Mouse (Mus musculus): Measurements from ENCODE around the gene Mtmr1. TPM values are rescaled to one million over a fixed set of nuclear protein-coding genes. Genes with fewer than 3 reads are reported as not detected.

The Mtmr1 gene
- polyA plus RNA-seq, 1 experiment from 2014 or later, result 13.6 TPM

DNA sequence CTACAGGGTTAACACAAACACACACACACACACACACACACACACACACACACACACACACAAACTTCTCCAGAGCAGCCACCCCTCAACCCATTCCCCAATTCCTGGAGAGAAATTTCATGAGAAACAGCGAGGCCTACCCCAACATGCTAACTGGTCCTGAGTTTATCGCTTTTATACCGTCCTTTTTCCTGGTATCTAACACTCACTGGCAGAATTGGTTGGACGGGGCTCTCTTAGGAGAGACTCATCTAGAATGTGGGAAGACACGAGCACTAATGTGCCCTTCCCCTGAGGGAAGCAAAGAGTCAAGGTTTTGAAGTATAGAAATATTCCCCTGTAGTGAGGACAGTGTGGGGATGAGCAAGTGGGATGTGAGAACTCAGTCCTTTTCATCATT lies 66.3 kb downstream of the Mtmr1 start:
- no peaks in the 10 kb centered on the region for H3K9me3 ChIP-seq (replicated peaks; ENCODE audit: control insufficient read depth, low read length)
- no peak overlapping the region for H3K27ac ChIP-seq (ENCODE audit: low read length)
- H3K4me3 ChIP-seq (ENCODE audit: low read length), result no peak overlapping the region
- H3K36me3 ChIP-seq (ENCODE audit: control insufficient read depth, insufficient read depth), result no peaks in the 10 kb centered on the region
- H3K4me2 ChIP-seq (ENCODE audit: low read depth, low read length), result no peak overlapping the region
- no peak overlapping the region for H3K9ac ChIP-seq (ENCODE audit: low read length)
- 84% methylated on average over 5 of the region's 5 CpGs for WGBS
- H3K4me1 ChIP-seq (ENCODE audit: control insufficient read depth, insufficient read depth, low read length), result no peaks in the 10 kb centered on the region
- no peaks in the 10 kb centered on the region for H3K27me3 ChIP-seq (ENCODE audit: control insufficient read depth, insufficient read depth, low read length)
- ATAC-seq (replicated peaks; ENCODE audit: extremely low read depth, insufficient read depth, low FRiP score), result no peak

- 87% methylated on average over 1 of the region's 1 CpGs for WGBS
Observed at GRCm38 (mm10) chrX:71434448-71434847, 69.9 kb downstream of the Mtmr1 start.

GRCm38 (mm10) chrX:71434860-71435259 lies 70.3 kb downstream of the Mtmr1 start:
- no peak for ATAC-seq (replicated peaks; ENCODE audit: extremely low read depth, insufficient read depth, low FRiP score)
- 54% methylated on average over 8 of the region's 8 CpGs for WGBS
- Histone ChIP-seq H3K9ac (ENCODE audit: low read length) (no peak overlapping the region), H3K4me3 (ENCODE audit: low read length) (no peak overlapping the region), H3K9me3 (replicated peaks; ENCODE audit: control insufficient read depth, low read length) (no peaks in the 10 kb centered on the region), H3K4me1 (ENCODE audit: control insufficient read depth, insufficient read depth, low read length) (no peaks in the 10 kb centered on the region), H3K36me3 (ENCODE audit: control insufficient read depth, insufficient read depth) (peaks cover 2% of the 10 kb centered on the region; the same call in 1 of the 2 replicates), H3K27ac (ENCODE audit: low read length) (no peak overlapping the region), H3K4me2 (ENCODE audit: low read depth, low read length) (no peak overlapping the region), H3K27me3 (ENCODE audit: control insufficient read depth, insufficient read depth, low read length) (no peaks in the 10 kb centered on the region; the same call in 1 of the 2 replicates)

More at GRCm38 (mm10) chrX:71434448-71434847, 69.9 kb downstream of the Mtmr1 start:
- Histone ChIP-seq H3K9ac (ENCODE audit: low read length) (no peak overlapping the region), H3K36me3 (ENCODE audit: control insufficient read depth, insufficient read depth) (peaks cover 2% of the 10 kb centered on the region; the same call in 1 of the 2 replicates), H3K27me3 (ENCODE audit: control insufficient read depth, insufficient read depth, low read length) (no peaks in the 10 kb centered on the region; the same call in 1 of the 2 replicates), H3K27ac (ENCODE audit: low read length) (no peak overlapping the region), H3K4me1 (ENCODE audit: control insufficient read depth, insufficient read depth, low read length) (no peaks in the 10 kb centered on the region), H3K9me3 (replicated peaks; ENCODE audit: control insufficient read depth, low read length) (no peaks in the 10 kb centered on the region), H3K4me3 (ENCODE audit: low read length) (no peak overlapping the region), H3K4me2 (ENCODE audit: low read depth, low read length) (no peak overlapping the region)
- ATAC-seq (replicated peaks; ENCODE audit: extremely low read depth, insufficient read depth, low FRiP score), result no peak

DNA sequence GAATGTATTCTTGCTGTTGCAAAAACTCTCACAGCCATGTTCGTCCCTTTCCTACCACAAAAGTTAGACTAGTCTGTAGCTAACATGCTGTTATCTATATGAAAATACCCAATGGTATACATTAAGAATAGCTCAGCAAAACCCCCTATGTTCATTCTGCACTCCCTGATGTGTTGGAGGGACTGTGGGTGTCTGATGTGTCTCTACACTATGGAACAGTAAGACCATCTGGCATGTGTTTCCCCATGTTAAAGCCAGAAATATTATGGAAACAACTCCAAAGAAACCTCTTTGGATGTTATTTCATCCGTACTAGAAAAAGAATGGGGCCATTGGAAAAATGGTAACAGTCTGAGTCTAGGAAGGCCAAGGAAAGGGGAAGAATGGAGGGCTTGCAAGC lies 71.0 kb downstream of the Mtmr1 start:
- WGBS, result 84% methylated on average over 2 of the region's 2 CpGs
- Histone ChIP-seq H3K27me3 (ENCODE audit: control insufficient read depth, insufficient read depth, low read length) (no peaks in the 10 kb centered on the region; the same call in 1 of the 2 replicates), H3K4me2 (ENCODE audit: low read depth, low read length) (no peak overlapping the region), H3K36me3 (ENCODE audit: control insufficient read depth, insufficient read depth) (peaks cover 2% of the 10 kb centered on the region; the same call in 1 of the 2 replicates), H3K4me3 (ENCODE audit: low read length) (no peak overlapping the region), H3K9ac (ENCODE audit: low read length) (no peak overlapping the region), H3K4me1 (ENCODE audit: control insufficient read depth, insufficient read depth, low read length) (no peaks in the 10 kb centered on the region), H3K27ac (ENCODE audit: low read length) (no peak overlapping the region), H3K9me3 (replicated peaks; ENCODE audit: control insufficient read depth, low read length) (no peaks in the 10 kb centered on the region)
- ATAC-seq (replicated peaks; ENCODE audit: extremely low read depth, insufficient read depth, low FRiP score), result no peak

GRCm38 (mm10) chrX:71439473-71439872 lies 74.9 kb downstream of the Mtmr1 start:
- Histone ChIP-seq H3K27ac (ENCODE audit: low read length) (no peak overlapping the region), H3K4me2 (ENCODE audit: low read depth, low read length) (no peak overlapping the region), H3K4me1 (ENCODE audit: control insufficient read depth, insufficient read depth, low read length) (no peaks in the 10 kb centered on the region), H3K4me3 (ENCODE audit: low read length) (no peak overlapping the region), H3K36me3 (ENCODE audit: control insufficient read depth, insufficient read depth) (peaks cover 2% of the 10 kb centered on the region; the same call in 1 of the 2 replicates), H3K9ac (ENCODE audit: low read length) (no peak overlapping the region), H3K9me3 (replicated peaks; ENCODE audit: control insufficient read depth, low read length) (no peaks in the 10 kb centered on the region), H3K27me3 (ENCODE audit: control insufficient read depth, insufficient read depth, low read length) (no peaks in the 10 kb centered on the region; the same call in 1 of the 2 replicates)
- ATAC-seq (replicated peaks; ENCODE audit: extremely low read depth, insufficient read depth, low FRiP score), result no peak
- WGBS, result 70% methylated on average over 6 of the region's 6 CpGs

GRCm38 (mm10) chrX:71442916-71443315 lies 78.4 kb downstream of the Mtmr1 start:
- H3K4me3 ChIP-seq (ENCODE audit: low read length), result no peak overlapping the region
- WGBS, result 73% methylated on average over 5 of the region's 5 CpGs
- H3K27me3 ChIP-seq (ENCODE audit: control insufficient read depth, insufficient read depth, low read length), result no peaks in the 10 kb centered on the region
- no peaks in the 10 kb centered on the region for H3K9me3 ChIP-seq (replicated peaks; ENCODE audit: control insufficient read depth, low read length)
- H3K27ac ChIP-seq (ENCODE audit: low read length), result no peak overlapping the region
- H3K36me3 ChIP-seq (ENCODE audit: control insufficient read depth, insufficient read depth), result peaks cover 2% of the 10 kb centered on the region; the same call in 1 of the 2 replicates
- H3K4me1 ChIP-seq (ENCODE audit: control insufficient read depth, insufficient read depth, low read length), result no peaks in the 10 kb centered on the region
- H3K9ac ChIP-seq (ENCODE audit: low read length), result no peak overlapping the region
- H3K4me2 ChIP-seq (ENCODE audit: low read depth, low read length), result no peak overlapping the region
- ATAC-seq (replicated peaks; ENCODE audit: extremely low read depth, insufficient read depth, low FRiP score), result no peak

GRCm38 (mm10) chrX:71456078-71456737 lies 91.6 kb downstream of the Mtmr1 start:
- Histone ChIP-seq H3K4me3 (ENCODE audit: low read length) (no peak overlapping the region), H3K4me2 (ENCODE audit: low read depth, low read length) (no peak overlapping the region), H3K9ac (ENCODE audit: low read length) (no peak overlapping the region), H3K36me3 (ENCODE audit: control insufficient read depth, insufficient read depth) (no peaks in the 10 kb centered on the region), H3K9me3 (replicated peaks; ENCODE audit: control insufficient read depth, low read length) (no peaks in the 10 kb centered on the region), H3K27me3 (ENCODE audit: control insufficient read depth, insufficient read depth, low read length) (no peaks in the 10 kb centered on the region), H3K4me1 (ENCODE audit: control insufficient read depth, insufficient read depth, low read length) (no peaks in the 10 kb centered on the region), H3K27ac (ENCODE audit: low read length) (no peak overlapping the region)
- 74% methylated on average over 6 of the region's 6 CpGs for WGBS
- no peak for ATAC-seq (replicated peaks; ENCODE audit: extremely low read depth, insufficient read depth, low FRiP score)

GRCm38 (mm10) chrX:71464138-71464826 lies 99.7 kb downstream of the Mtmr1 start:
- H3K36me3 ChIP-seq (ENCODE audit: control insufficient read depth, insufficient read depth), result no peaks in the 10 kb centered on the region
- H3K4me3 ChIP-seq (ENCODE audit: low read length), result no peak overlapping the region
- H3K9me3 ChIP-seq (replicated peaks; ENCODE audit: control insufficient read depth, low read length), result no peaks in the 10 kb centered on the region
- H3K27me3 ChIP-seq (ENCODE audit: control insufficient read depth, insufficient read depth, low read length), result no peaks in the 10 kb centered on the region
- H3K4me2 ChIP-seq (ENCODE audit: low read depth, low read length), result no peak overlapping the region
- no peak overlapping the region for H3K9ac ChIP-seq (ENCODE audit: low read length)
- 71% methylated on average over 7 of the region's 7 CpGs for WGBS
- H3K4me1 ChIP-seq (ENCODE audit: control insufficient read depth, insufficient read depth, low read length), result no peaks in the 10 kb centered on the region
- H3K27ac ChIP-seq (ENCODE audit: low read length), result no peak overlapping the region
- no peak for ATAC-seq (replicated peaks; ENCODE audit: extremely low read depth, insufficient read depth, low FRiP score)

- Histone ChIP-seq H3K36me3 (ENCODE audit: control insufficient read depth, insufficient read depth) (no peaks in the 10 kb centered on the region), H3K9me3 (replicated peaks; ENCODE audit: control insufficient read depth, low read length) (no peaks in the 10 kb centered on the region), H3K4me1 (ENCODE audit: control insufficient read depth, insufficient read depth, low read length) (no peaks in the 10 kb centered on the region), H3K27me3 (ENCODE audit: control insufficient read depth, insufficient read depth, low read length) (no peaks in the 10 kb centered on the region), H3K4me3 (ENCODE audit: low read length) (no peak overlapping the region), H3K9ac (ENCODE audit: low read length) (no peak overlapping the region), H3K4me2 (ENCODE audit: low read depth, low read length) (no peak overlapping the region), H3K27ac (ENCODE audit: low read length) (no peak overlapping the region)
- 64% methylated on average over 1 of the region's 1 CpGs for WGBS
- no peak for ATAC-seq (replicated peaks; ENCODE audit: extremely low read depth, insufficient read depth, low FRiP score)
Observed at GRCm38 (mm10) chrX:71465417-71465816, 100.9 kb downstream of the Mtmr1 start.
